Mouse (Mus musculus) testis, adult 2 months (tissue): Measurements from ENCODE around the gene Angptl4.
A peak's percentile ranks its signal among the peaks of the same experiment; 100 is the strongest.

ENCODE experiments used
- CTCF ChIP-seq: fragments of 200-500 bp; IDR thresholded peaks from 2 replicates; pipeline ENCODE4 v1.5.1; 2012; ENCODE audit warnings: low read depth, mild to moderate bottlenecking, inconsistent platforms, low read length, moderate library complexity; ENCODE audit not compliant: control insufficient read depth, insufficient read depth, insufficient replicate concordance
- POLR2A ChIP-seq: fragments of 200-500 bp; IDR thresholded peaks from 2 replicates; pipeline ENCODE4 v1.6.1; 2012; ENCODE audit warnings: low read depth, mild to moderate bottlenecking, inconsistent platforms, low read length, moderate library complexity; ENCODE audit not compliant: control insufficient read depth

- peak; percentile 28; the same call in 1 of the 2 replicates for TF ChIP-seq CTCF
- no peak for TF ChIP-seq POLR2A
These were observed 45.2 kb upstream of the Angptl4 start for GRCm38 (mm10) chr17:33826850-33827249.
